Mouse (Mus musculus) MEL (cell line): ENCODE measurements around the gene Sash1. TPM values are rescaled to one million over a fixed set of nuclear protein-coding genes. Genes with fewer than 3 reads are reported as not detected.

Experiments used
- DNase-seq: peaks from one replicate; pipeline ENCODE4 v3.0.0; 2011; ENCODE audit warnings: low read depth, low spot score
- H3K27ac ChIP-seq: 2 replicates; pipeline ENCODE4 v1.5.1; 2012; ENCODE audit warnings: low read depth, mild to moderate bottlenecking, control low read depth, low read length, moderate library complexity; ENCODE audit not compliant: control insufficient read depth
- H3K27me3 ChIP-seq, 2 experiments: fragments of 150-350 bp in 1 of 2; sonication (generic) in 1 of 2; 2 replicates each; pipeline ENCODE4 v1.6.1; 2012; ENCODE audit warnings: low read length in 2 of 2, mild to moderate bottlenecking in 2 of 2, improper control_type of control experiment in 1 of 2, moderate library complexity in 1 of 2; ENCODE audit not compliant: insufficient read depth in 2 of 2, control insufficient read depth in 1 of 2
- H3K36me3 ChIP-seq, 2 experiments: 2 replicates each; pipeline ENCODE4 v1.6.1; 2012 to 2014; ENCODE audit warnings: low read length in 2 of 2, improper control_type of control experiment in 1 of 2, inconsistent platforms in 1 of 2, mild to moderate bottlenecking in 1 of 2; ENCODE audit not compliant: insufficient read depth in 2 of 2, control insufficient read depth in 1 of 2
- H3K4me1 ChIP-seq, 2 experiments: fragments of 150-350 bp in 1 of 2; sonication (generic) in 1 of 2; 2 replicates each; pipeline ENCODE4 v1.6.1; 2012; ENCODE audit warnings: low read length in 2 of 2, improper control_type of control experiment in 1 of 2, mild to moderate bottlenecking in 1 of 2; ENCODE audit not compliant: insufficient read depth in 2 of 2, control insufficient read depth in 1 of 2
- H3K4me3 ChIP-seq, 2 experiments: fragments of 150-350 bp in 1 of 2; sonication (generic) in 1 of 2; 2 replicates each; pipeline ENCODE4 v1.5.1; 2012; ENCODE audit warnings: low read depth in 2 of 2, low read length in 2 of 2, mild to moderate bottlenecking in 2 of 2, moderate library complexity in 2 of 2, control low read depth in 1 of 2, improper control_type of control experiment in 1 of 2; ENCODE audit not compliant: control insufficient read depth in 1 of 2, insufficient read depth in 1 of 2
- H3K79me2 ChIP-seq: 2 replicates; pipeline ENCODE4 v1.6.1; 2012; ENCODE audit warnings: mild to moderate bottlenecking, low read length, moderate library complexity; ENCODE audit not compliant: control insufficient read depth, poor library complexity, insufficient read depth
- H3K9ac ChIP-seq: 2 replicates; pipeline ENCODE4 v1.6.1; 2012; ENCODE audit warnings: low read depth, mild to moderate bottlenecking, control low read depth, low read length, moderate library complexity; ENCODE audit not compliant: control insufficient read depth, poor library complexity, severe bottlenecking
- H3K9me3 ChIP-seq: fragments of 150-350 bp; sonication (generic); replicated peaks from 2 replicates; pipeline ENCODE4 v1.6.1; 2012; ENCODE audit warnings: mild to moderate bottlenecking, low read length, improper control_type of control experiment, moderate library complexity; ENCODE audit not compliant: insufficient read depth
- CHD2 ChIP-seq: IDR thresholded peaks from 2 replicates; pipeline ENCODE4 v1.6.1; 2011; ENCODE audit warnings: low read length, improper control_type of control experiment
- E2F4 ChIP-seq: IDR thresholded peaks from 2 replicates; pipeline ENCODE4 v1.6.1; 2011; ENCODE audit warnings: low read depth, low read length, improper control_type of control experiment, borderline replicate concordance
- ETS1 ChIP-seq: IDR thresholded peaks from 2 replicates; pipeline ENCODE4 v1.6.1; 2012; ENCODE audit warnings: low read depth, mild to moderate bottlenecking, inconsistent platforms, low read length, improper control_type of control experiment, moderate library complexity
- GABPA ChIP-seq: IDR thresholded peaks from 2 replicates; pipeline ENCODE4 v1.6.1; 2012; ENCODE audit warnings: low read depth, mild to moderate bottlenecking, inconsistent platforms, low read length, improper control_type of control experiment, moderate library complexity
- GATA1 ChIP-seq: IDR thresholded peaks from 2 replicates; pipeline ENCODE4 v1.6.1; 2011; ENCODE audit warnings: low read depth, low read length, improper control_type of control experiment
- MAFK ChIP-seq: IDR thresholded peaks from 2 replicates; pipeline ENCODE4 v1.6.1; 2011; ENCODE audit warnings: low read depth, mild to moderate bottlenecking, low read length, improper control_type of control experiment, borderline replicate concordance
- MAX ChIP-seq: IDR thresholded peaks from 2 replicates; pipeline ENCODE4 v1.6.1; 2011; ENCODE audit warnings: low read length, improper control_type of control experiment
- MAZ ChIP-seq: IDR thresholded peaks from 2 replicates; pipeline ENCODE4 v1.6.1; 2012; ENCODE audit warnings: low read depth, mild to moderate bottlenecking, inconsistent platforms, low read length, improper control_type of control experiment
- MXI1 ChIP-seq: IDR thresholded peaks from 2 replicates; pipeline ENCODE4 v1.6.1; 2011; ENCODE audit warnings: mild to moderate bottlenecking, low read depth, low read length, improper control_type of control experiment
- MYB ChIP-seq: IDR thresholded peaks from 2 replicates; pipeline ENCODE4 v1.6.1; 2011; ENCODE audit warnings: mild to moderate bottlenecking, low read depth, low read length, improper control_type of control experiment
- MYC ChIP-seq: IDR thresholded peaks from 2 replicates; pipeline ENCODE4 v1.6.1; 2011; ENCODE audit warnings: low read depth, mild to moderate bottlenecking, low read length, improper control_type of control experiment, moderate library complexity
- NRF1 ChIP-seq: IDR thresholded peaks from 2 replicates; pipeline ENCODE4 v1.6.1; 2014; ENCODE audit warnings: low read depth, mild to moderate bottlenecking, inconsistent platforms, low read length, improper control_type of control experiment, moderate library complexity; ENCODE audit not compliant: poor library complexity, insufficient read depth, severe bottlenecking
- POLR2A ChIP-seq, 2 experiments: IDR thresholded peaks; 2 replicates each; pipeline ENCODE4 v1.6.1; 2011 to 2012; ENCODE audit warnings: low read length in 2 of 2, mild to moderate bottlenecking in 2 of 2, control low read depth in 1 of 2, improper control_type of control experiment in 1 of 2, low read depth in 1 of 2, moderate library complexity in 1 of 2; ENCODE audit not compliant: control insufficient read depth in 1 of 2, insufficient read depth in 1 of 2, poor library complexity in 1 of 2
- RAD21 ChIP-seq: IDR thresholded peaks from 2 replicates; pipeline ENCODE4 v1.6.1; 2011; ENCODE audit warnings: mild to moderate bottlenecking, low read depth, low read length, improper control_type of control experiment
- RCOR1 ChIP-seq: IDR thresholded peaks from 2 replicates; pipeline ENCODE4 v1.6.1; 2012; ENCODE audit warnings: low read depth, mild to moderate bottlenecking, inconsistent platforms, low read length, improper control_type of control experiment
- TAL1 ChIP-seq: IDR thresholded peaks from 2 replicates; pipeline ENCODE4 v1.6.1; 2012; ENCODE audit warnings: mild to moderate bottlenecking, inconsistent platforms, low read length, moderate library complexity, mixed read lengths
- TBP ChIP-seq: IDR thresholded peaks from 2 replicates; pipeline ENCODE4 v1.8.0; 2011; ENCODE audit warnings: low read depth, low read length, improper control_type of control experiment
- UBTF ChIP-seq: IDR thresholded peaks from 2 replicates; pipeline ENCODE4 v1.6.1; 2012; ENCODE audit warnings: low read depth, mild to moderate bottlenecking, inconsistent platforms, low read length, improper control_type of control experiment, moderate library complexity, borderline replicate concordance; ENCODE audit not compliant: insufficient read depth
- USF1 ChIP-seq: IDR thresholded peaks from 2 replicates; pipeline ENCODE4 v1.6.1; 2014; ENCODE audit warnings: low read depth, mild to moderate bottlenecking, inconsistent platforms, low read length, improper control_type of control experiment, moderate library complexity
- ZKSCAN1 ChIP-seq: IDR thresholded peaks from 2 replicates; pipeline ENCODE4 v1.6.1; 2012; ENCODE audit warnings: low read depth, mild to moderate bottlenecking, inconsistent platforms, low read length, improper control_type of control experiment, moderate library complexity
- polyA plus RNA-seq, 2 experiments: library from polyadenylated mRNA; stranded (reverse) in 1 of 2; unstranded in 1 of 2; fragments of >175 nt in 1 of 2; fragments of >200 nt in 1 of 2; gene quantifications; 2 replicates each; pipeline versions ENCODE4 v1.2.1 to v1.2.4; 2012; ENCODE audit warnings: low replicate concordance in 2 of 2, low read depth in 1 of 2; ENCODE audit not compliant: insufficient read length in 2 of 2, insufficient read depth in 1 of 2, missing spikeins in 1 of 2
- total RNA-seq: library from RNA; depleted of rRNA; stranded (reverse); fragments of 300-350 nt; gene quantifications from 2 replicates; pipeline ENCODE4 v1.2.3, GENCODE M21; 2012

Gene Sash1
- total and polyA plus RNA-seq, 3 experiments, result not detected

- Histone ChIP-seq H3K9ac (no peak overlapping the region), H3K36me3 (no peaks in the 10 kb centered on the region), H3K27me3 (no peaks in the 10 kb centered on the region), H3K9me3 (no peaks in the 10 kb centered on the region), H3K4me3 (no peak overlapping the region), H3K79me2 (no peaks in the 10 kb centered on the region), H3K4me1 (no peaks in the 10 kb centered on the region), H3K27ac (no peak overlapping the region)
- TF ChIP-seq MAZ, result no peak
- TF ChIP-seq MAX, result no peak
- TF ChIP-seq E2F4, result no peak
- no peak for TF ChIP-seq RAD21
- no peak for TF ChIP-seq ZKSCAN1
- no peak for TF ChIP-seq TAL1
- no peak for TF ChIP-seq GABPA
- TF ChIP-seq RCOR1, result no peak
- no peak for TF ChIP-seq GATA1
- no peak for TF ChIP-seq CHD2
- TF ChIP-seq ETS1, result no peak
- no peak for TF ChIP-seq MYB
- TF ChIP-seq MYC, result no peak
- no peak for TF ChIP-seq MXI1
- no peak for TF ChIP-seq UBTF
- no peak for TF ChIP-seq POLR2A (IDR thresholded peaks at IDR 0.05; ENCODE audit: control insufficient read depth in 1 of 2, insufficient read depth in 1 of 2, low read depth in 1 of 2, low read length in 2 of 2, poor library complexity in 1 of 2)
- DNase-seq, result no peak
These were observed 192.3 kb downstream of the Sash1 start for GRCm38 (mm10) chr10:8693561-8693960.

DNA sequence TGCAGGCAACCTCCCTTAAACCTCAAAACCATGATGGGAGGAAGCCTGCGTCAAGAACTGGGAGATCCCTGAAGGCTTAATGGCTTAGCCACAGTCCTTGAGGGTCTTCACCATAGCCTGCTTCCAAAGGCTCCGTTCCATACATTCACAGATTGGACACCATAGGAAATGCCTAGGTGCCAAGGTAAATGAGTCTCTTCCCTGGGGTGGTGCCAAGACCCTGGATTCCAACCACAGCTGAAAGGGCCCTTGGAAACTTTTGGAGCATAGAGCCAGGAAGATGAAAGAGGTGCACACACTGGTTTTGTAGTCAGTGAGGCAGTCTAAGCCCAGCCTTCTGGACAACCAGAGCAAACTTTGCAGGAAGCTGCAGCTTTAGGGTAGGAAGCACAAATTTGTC lies 193.3 kb downstream of the Sash1 start:
- no peak for DNase-seq
- H3K9me3 ChIP-seq, result no peaks in the 10 kb centered on the region
- no peaks in the 10 kb centered on the region for H3K27me3 ChIP-seq
- H3K4me1 ChIP-seq, result no peaks in the 10 kb centered on the region
- H3K27ac ChIP-seq, result no peak overlapping the region
- no peak overlapping the region for H3K4me3 ChIP-seq
- TF ChIP-seq USF1 (no peak), CHD2 (no peak), UBTF (no peak), MAFK (no peak), NRF1 (no peak), TBP (no peak)
- H3K79me2 ChIP-seq, result no peaks in the 10 kb centered on the region
- no peak overlapping the region for H3K9ac ChIP-seq
- H3K36me3 ChIP-seq, result no peaks in the 10 kb centered on the region
